In genomic region chr7:39588037-39588436, GRCm38 (mm10) we compare ENCODE assay signal across 9 mouse cellular contexts.
DNase-seq lines count a peak whose midpoint lies in the region; ATAC-seq and TF ChIP-seq lines count a peak whose summit lies in the region.
"Had no signal": no experiment of that assay in that cellular context is flagged by ENCODE, and none has a peak within 500 bp of the region (broad histone marks: within the 10 kb centered on the region; RNA-seq: fewer than 3 reads in every experiment).

No protein-coding gene starts in this region.

- H3K9me3 ChIP-seq in neural tube, embryonic 11.5 days (ENCODE audit: control insufficient read depth, low read length): no peaks in the 10 kb centered on the region
- H3K9me3 ChIP-seq in liver, embryonic 14.5 days (ENCODE audit: control insufficient read depth, low read length): no peaks in the 10 kb centered on the region

- TF ChIP-seq CTCF in cerebellum, adult 2 months (IDR thresholded peaks at IDR 0.05; ENCODE audit: borderline replicate concordance, insufficient read depth, low read depth, low read length): no peak
- no peak for TF ChIP-seq CTCF in liver, embryonic 14.5 days (IDR thresholded peaks at IDR 0.05; ENCODE audit: low read depth)

- H3K27ac ChIP-seq in cerebellum, adult 2 months (ENCODE audit: insufficient read depth, low read length): no peak overlapping the region
- no peak overlapping the region for H3K27ac ChIP-seq in neural tube, embryonic 11.5 days (ENCODE audit: low read depth, low read length)
- no peak overlapping the region for H3K27ac ChIP-seq in liver, embryonic 14.5 days

- no peak for TF ChIP-seq POLR2A in cerebellum, adult 2 months (IDR thresholded peaks at IDR 0.05; ENCODE audit: borderline replicate concordance, insufficient read depth, low read length)

- H3K36me3 ChIP-seq in neural tube, embryonic 11.5 days (ENCODE audit: control insufficient read depth, insufficient read depth, low read length): no peaks in the 10 kb centered on the region
- H3K36me3 ChIP-seq in liver, embryonic 14.5 days (replicated peaks; ENCODE audit: control insufficient read depth, insufficient read depth, low read depth): no peaks in the 10 kb centered on the region

- no peak for TF ChIP-seq EP300 in liver, embryonic 14.5 days (IDR thresholded peaks at IDR 0.05; ENCODE audit: low read depth)

- H3K27me3 ChIP-seq in cerebellum, adult 2 months (ENCODE audit: control insufficient read depth, insufficient read depth, low read length): no peaks in the 10 kb centered on the region
- H3K27me3 ChIP-seq in neural tube, embryonic 11.5 days (ENCODE audit: control insufficient read depth, insufficient read depth, low read length): no peaks in the 10 kb centered on the region
- H3K27me3 ChIP-seq in liver, embryonic 14.5 days (ENCODE audit: control insufficient read depth, insufficient read depth, low read length): no peaks in the 10 kb centered on the region

- ATAC-seq in neural tube, embryonic 11.5 days (ENCODE audit: insufficient read depth, low FRiP score, low TSS enrichment): peak; percentile 14; the same call in 1 of the 2 replicates
- no peak for ATAC-seq in liver, embryonic 14.5 days (ENCODE audit: insufficient read depth)

- no peaks in the 10 kb centered on the region for H3K4me1 ChIP-seq in cerebellum, adult 2 months (ENCODE audit: control insufficient read depth, insufficient read depth, low read length)
- no peaks in the 10 kb centered on the region for H3K4me1 ChIP-seq in neural tube, embryonic 11.5 days (ENCODE audit: control insufficient read depth, insufficient read depth, low read length)
- no peaks in the 10 kb centered on the region for H3K4me1 ChIP-seq in liver, embryonic 14.5 days (replicated peaks; ENCODE audit: control insufficient read depth in 2 of 2, insufficient read depth in 2 of 2, low read length in 1 of 2)

- peak overlapping the region; percentile 19 for H3K4me3 ChIP-seq in cerebellum, adult 2 months (replicated peaks; ENCODE audit: insufficient read depth, low read depth, low read length)
- H3K4me3 ChIP-seq in neural tube, embryonic 11.5 days (ENCODE audit: low read depth, low read length): peak overlapping the region; percentile 39; the same call in 1 of the 2 replicates
- no peak overlapping the region for H3K4me3 ChIP-seq in liver, embryonic 14.5 days (ENCODE audit: insufficient read depth in 1 of 2, low read depth in 2 of 2, low read length in 2 of 2)

- no peak overlapping the region for H3K9ac ChIP-seq in neural tube, embryonic 11.5 days (ENCODE audit: low read length)
- H3K9ac ChIP-seq in liver, embryonic 14.5 days (replicated peaks): no peak overlapping the region

- 94% methylated on average over 1 of the region's 1 CpGs for WGBS in cerebellum, adult 2 months
- 92% methylated on average over 1 of the region's 1 CpGs for WGBS in neural tube, embryonic 11.5 days
- WGBS in liver, embryonic 14.5 days (ENCODE audit: insufficient replicate concordance): 77% methylated on average over 1 of the region's 1 CpGs

- H3K4me2 ChIP-seq in neural tube, embryonic 11.5 days (ENCODE audit: low read depth): peak overlapping the region; percentile 44
- peak overlapping the region; percentile 43 for H3K4me2 ChIP-seq in liver, embryonic 14.5 days (ENCODE audit: low read depth)

- DNase-seq in cerebellum, adult 2 months: no peak
- no peak for DNase-seq in cerebellum, postnatal 10 days
- DNase-seq in neural tube, embryonic 11.5 days (ENCODE audit: low spot score): no peak
- DNase-seq in neural tube, embryonic 10.5 days (ENCODE audit: extremely low spot score, low spot score): no peak
- no peak for DNase-seq in liver, embryonic 14.5 days (ENCODE audit: low read depth in 3 of 3, low spot score in 3 of 3)
- DNase-seq in testis, postnatal 10 days (ENCODE audit: low spot score): no peak
- no peak for DNase-seq in embryo, embryonic 10.5 days (ENCODE audit: low spot score)
- no peak for DNase-seq in thymus, postnatal 25 days
- DNase-seq: lung, postnatal 36 days had no signal

Comparison
In these comparisons a context has a peak if more than half of its experiments do, and no peak if none do; other contexts are left out.
1. H3K4me3 ChIP-seq: peak in cerebellum, adult 2 months (single experiment) and neural tube, embryonic 11.5 days (single experiment); none in liver, embryonic 14.5 days (0 of 2).